Mouse (Mus musculus) splenic B cell, adult 2 months (primary cell): ENCODE measurements around the gene Phldb2.
A peak's percentile ranks its signal among the peaks of the same experiment; 100 is the strongest.

Experiments used
- DNase-seq: peaks from one replicate; pipeline ENCODE4 v3.0.0-alpha.2; 2011; ENCODE audit warnings: low read depth, low spot score
- H3K27me3 ChIP-seq: 2 replicates; pipeline ENCODE4 v1.6.1; 2012; ENCODE audit warnings: mild to moderate bottlenecking, low read length, moderate library complexity, mixed read lengths; ENCODE audit not compliant: control insufficient read depth, poor library complexity, insufficient read depth, severe bottlenecking
- H3K36me3 ChIP-seq: 2 replicates; pipeline ENCODE4 v1.6.1; 2012; ENCODE audit warnings: mild to moderate bottlenecking, low read length, moderate library complexity, mixed read lengths; ENCODE audit not compliant: control insufficient read depth, poor library complexity, insufficient read depth, severe bottlenecking

The Phldb2 gene

DNA sequence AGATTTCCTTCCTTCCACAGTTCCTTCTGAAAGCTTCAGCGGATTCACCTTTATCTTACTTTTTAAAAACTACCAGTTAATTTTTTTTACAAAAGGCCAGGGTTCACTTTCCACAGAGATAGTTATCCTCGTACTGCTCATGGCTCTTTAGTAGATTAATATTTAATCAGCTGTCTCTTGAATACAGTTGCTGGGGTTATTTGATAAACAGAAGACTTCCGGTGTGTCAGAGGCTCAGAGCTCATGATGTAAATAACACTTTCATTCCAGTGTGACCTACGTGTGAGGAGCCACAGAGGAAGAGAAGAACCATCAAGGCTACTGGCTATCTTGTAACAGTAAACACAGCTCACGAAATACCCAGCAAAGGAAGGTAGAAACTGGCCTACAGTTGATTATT is 13.2 kb upstream of the Phldb2 start:
- H3K27me3 ChIP-seq, result no peaks in the 10 kb centered on the region
- H3K36me3 ChIP-seq, result no peaks in the 10 kb centered on the region; the same call in 1 of the 2 replicates
- DNase-seq, result no peak

DNA sequence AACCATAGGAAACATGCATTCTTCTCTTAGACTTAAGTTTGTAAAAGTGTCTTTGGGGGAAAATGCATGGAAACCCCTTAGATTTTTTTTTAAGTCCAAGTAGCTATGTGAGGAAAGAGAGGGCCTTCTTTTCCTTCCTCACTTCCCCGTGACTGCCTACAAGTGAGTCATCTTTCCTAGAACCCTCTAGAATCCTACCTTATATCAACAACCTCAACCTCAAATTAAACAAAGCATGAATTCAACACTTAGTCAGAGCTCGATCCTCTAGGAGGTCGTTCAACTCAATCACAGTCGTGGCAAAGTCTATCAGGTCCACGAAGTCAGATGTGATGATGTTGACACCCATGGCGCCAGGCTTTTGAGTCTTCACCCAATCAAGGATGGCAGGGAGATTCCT is 11.4 kb upstream of the Phldb2 start:
- no peaks in the 10 kb centered on the region for H3K27me3 ChIP-seq
- DNase-seq, result no peak
- no peaks in the 10 kb centered on the region; the same call in 1 of the 2 replicates for H3K36me3 ChIP-seq

GRCm38 (mm10) chr16:45963837-45964236 is 10.4 kb upstream of the Phldb2 start:
- no peaks in the 10 kb centered on the region; the same call in 1 of the 2 replicates for H3K36me3 ChIP-seq
- no peak for DNase-seq
- no peaks in the 10 kb centered on the region for H3K27me3 ChIP-seq

DNA sequence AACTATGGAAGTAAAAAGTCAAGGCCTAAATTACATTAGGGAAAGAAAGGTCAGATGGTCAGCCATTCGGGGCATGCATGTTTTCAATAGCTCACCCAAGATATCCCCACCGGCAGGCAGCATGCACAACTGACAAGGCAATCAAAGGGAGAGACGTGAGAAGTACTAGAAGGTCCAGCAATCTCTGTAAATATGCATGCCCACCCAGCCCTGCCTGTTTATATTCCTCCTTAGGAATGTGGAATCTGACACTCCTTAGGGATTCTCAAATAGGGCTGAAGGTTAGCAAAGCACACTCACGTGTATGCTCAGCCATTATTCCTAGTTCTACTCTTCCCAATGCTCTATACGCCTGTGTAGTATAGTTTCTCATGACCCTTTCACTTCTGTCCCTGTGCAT is 9.7 kb upstream of the Phldb2 start:
- H3K36me3 ChIP-seq, result no peaks in the 10 kb centered on the region; the same call in 1 of the 2 replicates
- H3K27me3 ChIP-seq, result no peaks in the 10 kb centered on the region
- no peak for DNase-seq

DNA sequence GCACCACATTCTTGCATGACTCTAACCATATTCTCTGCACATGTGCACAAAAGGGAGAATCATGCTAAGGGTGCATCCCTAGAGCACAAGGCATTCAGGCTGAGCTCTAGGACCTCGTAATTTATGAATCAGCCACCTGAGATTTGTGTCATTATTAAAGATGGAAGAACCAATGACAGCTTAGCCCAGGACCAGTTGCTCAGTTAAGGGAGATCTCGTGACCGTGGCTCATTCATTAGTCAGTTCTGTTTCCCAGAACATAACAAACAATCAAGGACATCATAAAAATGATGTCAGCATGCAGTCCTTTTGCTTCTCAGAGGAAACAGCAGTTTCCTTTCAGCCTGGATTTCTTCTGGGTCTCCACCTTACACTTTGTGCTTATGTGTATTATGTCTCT is 7.6 kb upstream of the Phldb2 start:
- no peaks in the 10 kb centered on the region; the same call in 1 of the 2 replicates for H3K36me3 ChIP-seq
- no peaks in the 10 kb centered on the region for H3K27me3 ChIP-seq
- DNase-seq, result no peak

- DNase-seq, result no peak
- H3K27me3 ChIP-seq, result no peaks in the 10 kb centered on the region
- no peaks in the 10 kb centered on the region for H3K36me3 ChIP-seq
Observed at GRCm38 (mm10) chr16:45956390-45956950, 3.1 kb upstream of the Phldb2 start.

DNA sequence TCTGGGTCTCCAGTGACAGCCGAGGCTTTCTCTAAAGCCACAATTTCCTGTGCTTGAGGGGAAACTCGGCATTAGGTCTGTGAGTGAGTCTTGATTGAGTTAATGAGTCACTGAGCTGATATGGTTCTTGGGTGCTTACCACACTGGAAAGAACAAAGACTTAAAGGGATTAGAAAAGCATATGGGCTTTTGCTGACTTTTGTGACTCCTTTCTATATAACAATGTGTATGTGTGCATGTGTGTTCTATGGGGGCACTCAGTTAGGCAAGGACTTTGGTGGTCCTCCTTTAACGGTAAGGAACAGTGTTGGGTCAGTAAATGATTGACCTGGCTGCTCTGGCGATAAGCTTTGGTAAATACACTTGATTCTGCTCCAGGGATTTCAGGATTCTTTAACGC is 897 bp downstream of the Phldb2 start:
- no peaks in the 10 kb centered on the region for H3K27me3 ChIP-seq
- H3K36me3 ChIP-seq, result no peaks in the 10 kb centered on the region
- DNase-seq, result no peak

DNA sequence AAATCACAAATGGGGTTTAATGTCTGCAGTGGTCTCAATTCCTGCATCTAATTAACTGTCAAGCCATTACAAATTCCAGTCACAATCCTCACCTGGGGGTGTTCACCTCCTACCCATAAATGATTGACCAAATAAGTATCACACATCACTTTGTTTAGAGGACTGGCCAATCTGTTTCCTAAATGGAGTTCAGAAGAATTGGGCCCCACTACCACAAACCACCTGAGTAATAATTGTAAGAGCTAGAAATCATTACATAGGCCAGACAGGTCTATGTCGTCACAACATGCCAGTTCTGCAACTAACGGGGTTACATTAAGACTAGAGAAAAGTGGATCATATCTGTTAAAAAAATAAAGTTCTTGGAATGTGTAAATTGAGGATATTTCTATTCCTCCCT is 1.4 kb downstream of the Phldb2 start:
- no peak for DNase-seq
- Histone ChIP-seq H3K36me3 (no peaks in the 10 kb centered on the region), H3K27me3 (no peaks in the 10 kb centered on the region)

- no peak for DNase-seq
- no peaks in the 10 kb centered on the region for H3K27me3 ChIP-seq
- H3K36me3 ChIP-seq, result no peaks in the 10 kb centered on the region
Observed at GRCm38 (mm10) chr16:45946335-45946734, 7.1 kb downstream of the Phldb2 start.

DNA sequence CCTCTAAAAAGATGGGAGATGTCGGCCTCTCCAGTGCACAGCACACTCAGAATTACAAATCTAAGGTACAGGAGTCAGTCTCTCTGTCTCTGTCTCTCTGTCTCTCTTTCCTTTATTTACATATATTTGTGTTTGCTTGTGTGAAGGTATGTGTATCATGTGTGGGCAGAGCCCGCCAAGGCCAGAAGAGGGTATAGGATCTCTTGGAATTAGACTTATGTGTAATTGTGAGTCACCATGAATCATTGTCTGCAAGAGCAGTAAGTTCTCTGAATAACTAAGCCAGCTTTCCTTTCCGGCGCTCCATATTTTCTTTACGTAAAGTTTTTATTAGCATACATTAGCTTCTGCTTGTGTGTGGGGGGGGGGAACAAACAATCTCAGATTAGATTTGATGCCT is 7.7 kb downstream of the Phldb2 start:
- Histone ChIP-seq H3K27me3 (no peaks in the 10 kb centered on the region), H3K36me3 (no peaks in the 10 kb centered on the region)
- DNase-seq, result no peak

- H3K27me3 ChIP-seq, result no peaks in the 10 kb centered on the region
- no peaks in the 10 kb centered on the region for H3K36me3 ChIP-seq
- DNase-seq, result no peak
Observed at GRCm38 (mm10) chr16:45945174-45945631, 8.2 kb downstream of the Phldb2 start.

DNA sequence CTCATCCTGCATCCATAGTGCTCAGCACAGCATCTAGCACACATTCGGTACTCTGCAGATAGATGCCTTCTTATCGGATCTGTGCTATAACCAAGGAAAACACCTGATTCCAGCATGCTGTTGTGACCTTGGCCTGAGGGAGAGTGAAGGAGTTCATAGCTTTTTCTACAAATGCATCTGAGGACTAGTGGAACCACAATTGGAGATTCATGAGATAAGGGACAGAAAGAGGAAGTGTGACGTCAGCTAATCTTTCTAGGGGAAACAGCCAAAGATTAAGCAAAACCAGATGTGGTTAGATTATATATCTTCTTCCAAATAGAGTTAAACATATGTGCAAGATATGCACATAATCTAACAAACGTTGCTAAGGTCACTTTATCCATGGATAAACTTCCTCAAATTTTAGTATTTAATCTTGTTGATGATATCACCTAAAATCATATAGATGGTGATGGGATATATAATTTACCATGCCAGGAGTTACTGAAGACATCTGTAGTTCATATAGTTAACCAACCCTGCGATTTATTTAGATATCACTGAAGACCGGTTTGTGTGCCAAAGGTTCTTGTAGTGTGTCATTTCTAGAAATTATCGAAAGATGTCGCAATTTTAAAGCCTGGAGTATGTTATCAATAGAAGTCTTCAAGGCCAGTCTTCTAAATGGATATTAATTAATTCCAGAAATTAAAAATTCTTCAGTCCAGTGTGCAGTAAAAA is 11.1 kb downstream of the Phldb2 start:
- DNase-seq, result peak; percentile 1

DNA sequence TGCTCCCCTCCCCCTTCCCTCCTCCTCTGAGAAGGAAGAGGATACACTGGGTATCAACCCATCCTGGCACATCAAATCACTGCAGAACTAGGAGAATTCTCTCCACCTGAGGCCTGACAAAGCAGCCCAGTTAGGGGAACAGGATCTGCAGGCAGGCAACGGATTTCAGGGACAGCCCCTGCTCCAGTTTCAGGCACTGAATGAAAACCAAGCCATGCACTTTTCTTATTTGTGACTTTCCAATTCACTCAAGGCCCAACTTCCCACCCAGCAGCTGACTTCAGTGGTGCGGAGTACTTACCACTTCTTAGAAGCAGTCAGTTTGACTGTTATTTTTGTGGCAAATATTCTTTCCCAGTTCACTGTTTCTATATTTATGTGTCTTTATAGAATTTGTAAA is 12.7 kb downstream of the Phldb2 start:
- DNase-seq, result no peak
- H3K27me3 ChIP-seq, result no peaks in the 10 kb centered on the region

More for the DNA sequence above, 11.1 kb downstream of the Phldb2 start:
- no peaks in the 10 kb centered on the region for H3K36me3 ChIP-seq
- H3K27me3 ChIP-seq, result no peaks in the 10 kb centered on the region

GRCm38 (mm10) chr16:45939436-45939835 is 14.0 kb downstream of the Phldb2 start:
- DNase-seq, result no peak
- no peaks in the 10 kb centered on the region for H3K27me3 ChIP-seq
- no peaks in the 10 kb centered on the region for H3K36me3 ChIP-seq

More for the DNA sequence above, 12.7 kb downstream of the Phldb2 start:
- no peaks in the 10 kb centered on the region for H3K36me3 ChIP-seq

- H3K27me3 ChIP-seq, result no peaks in the 10 kb centered on the region
- no peaks in the 10 kb centered on the region for H3K36me3 ChIP-seq
- no peak for DNase-seq
Observed at GRCm38 (mm10) chr16:45937381-45937780, 16.0 kb downstream of the Phldb2 start.
